Mouse (Mus musculus): ENCODE data around the gene Orai2. TPM values are rescaled to one million over a fixed set of nuclear protein-coding genes. Genes with fewer than 3 reads are reported as not detected.
"Not testable (repeated sequence)": the region's sequence is repeated elsewhere in the genome, so short reads cannot be mapped to it uniquely, and the experiment has no call there.

Gene Orai2
- polyA plus RNA-seq, 1 experiment from 2014 or later = 7.4 TPM

- Histone ChIP-seq H3K36me3 (replicated peaks) (peaks cover 45% of the 10 kb centered on the region), H3K27me3 (ENCODE audit: poor library complexity, severe bottlenecking) (no peaks in the 10 kb centered on the region), H3K4me3 (no peak overlapping the region), H3K9me3 (peaks cover 8% of the 10 kb centered on the region), H3K4me1 (no peaks in the 10 kb centered on the region), H3K27ac (no peak overlapping the region)
- DNase-seq (ENCODE audit: extremely low spot score, low spot score) = no peak
- 91% methylated on average over 6 of the region's 6 CpGs for WGBS
Measured at GRCm38 (mm10) chr5:136143161-136143755, 27.3 kb downstream of the Orai2 start.

- no peak for DNase-seq (ENCODE audit: extremely low spot score, low spot score)
- Histone ChIP-seq H3K27me3 (ENCODE audit: poor library complexity, severe bottlenecking) (no peaks in the 10 kb centered on the region), H3K4me3 (no peak overlapping the region), H3K9me3 (peaks cover 8% of the 10 kb centered on the region), H3K4me1 (no peaks in the 10 kb centered on the region), H3K36me3 (replicated peaks) (peaks cover 47% of the 10 kb centered on the region), H3K27ac (no peak overlapping the region)
- 83% methylated on average over 5 of the region's 5 CpGs for WGBS
Measured at GRCm38 (mm10) chr5:136142746-136143145, 27.8 kb downstream of the Orai2 start.

- H3K4me1 ChIP-seq = peaks cover 17% of the 10 kb centered on the region
- no peak for DNase-seq (ENCODE audit: extremely low spot score, low spot score)
- H3K27me3 ChIP-seq (ENCODE audit: poor library complexity, severe bottlenecking) = no peaks in the 10 kb centered on the region
- H3K36me3 ChIP-seq (replicated peaks) = peaks cover 47% of the 10 kb centered on the region
- H3K27ac ChIP-seq = no peak overlapping the region
- H3K4me3 ChIP-seq = no peak overlapping the region
- peaks cover 8% of the 10 kb centered on the region for H3K9me3 ChIP-seq
- 94% methylated on average over 10 of the region's 10 CpGs for WGBS
Measured at GRCm38 (mm10) chr5:136140057-136140482, 30.4 kb downstream of the Orai2 start.

DNA sequence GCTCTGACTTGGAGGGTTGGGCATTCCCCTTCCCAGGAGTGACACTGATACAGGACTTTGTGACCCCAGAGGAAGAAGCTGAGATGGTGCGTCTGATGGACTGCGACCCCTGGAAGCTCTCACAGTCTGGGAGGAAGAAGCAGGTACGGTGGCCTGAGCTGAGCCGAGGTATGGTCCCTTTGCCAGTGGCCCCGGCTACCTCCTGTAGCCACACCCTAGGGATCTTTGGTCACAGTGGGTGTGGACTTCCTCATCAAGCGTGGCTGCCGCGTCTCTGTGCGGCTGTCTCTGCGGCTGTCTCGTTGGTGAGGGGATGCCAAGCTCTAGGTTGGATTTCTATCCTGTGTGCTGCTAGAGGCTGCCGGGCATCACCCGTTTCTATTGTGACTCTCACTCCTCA is 31.1 kb downstream of the Orai2 start:
- 94% methylated on average over 13 of the region's 13 CpGs for WGBS
- Histone ChIP-seq H3K4me3 (no peak overlapping the region), H3K4me1 (peaks cover 23% of the 10 kb centered on the region), H3K27ac (no peak overlapping the region), H3K9me3 (peaks cover 8% of the 10 kb centered on the region), H3K27me3 (ENCODE audit: poor library complexity, severe bottlenecking) (no peaks in the 10 kb centered on the region), H3K36me3 (replicated peaks) (peaks cover 49% of the 10 kb centered on the region)
- no peak for DNase-seq (ENCODE audit: extremely low spot score, low spot score)

DNA sequence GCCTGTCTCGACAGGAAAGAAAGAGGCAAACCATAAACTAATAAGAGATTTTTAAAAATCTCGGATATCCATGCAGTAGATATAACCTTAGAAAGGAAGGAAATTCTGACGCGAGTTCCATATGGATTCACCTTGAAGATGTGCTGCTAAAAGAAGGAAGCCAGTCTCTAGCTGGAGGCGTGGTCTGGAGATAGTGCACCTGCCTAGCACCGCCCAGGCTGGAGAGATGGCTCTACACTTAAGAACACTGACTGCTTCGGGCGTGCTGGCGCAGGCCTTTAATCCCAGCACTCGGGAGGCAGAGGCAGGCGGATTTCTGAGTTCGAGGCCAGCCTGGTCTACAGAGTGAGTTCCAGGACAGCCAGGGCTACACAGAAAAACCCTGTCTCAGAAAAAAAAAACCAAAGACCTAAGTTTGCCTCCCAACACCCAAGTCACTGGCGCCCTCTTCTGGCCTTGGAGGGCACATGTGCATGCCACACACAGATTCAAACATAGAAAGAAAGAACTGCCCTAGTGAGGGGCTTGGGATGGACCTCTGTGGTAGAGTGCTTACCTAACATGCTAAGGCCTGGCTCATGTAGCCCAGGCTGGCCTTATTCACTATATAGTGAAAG is 32.7 kb downstream of the Orai2 start:
- no peaks in the 10 kb centered on the region for H3K9me3 ChIP-seq
- H3K27me3 ChIP-seq (ENCODE audit: poor library complexity, severe bottlenecking) = no peaks in the 10 kb centered on the region
- peaks cover 25% of the 10 kb centered on the region for H3K4me1 ChIP-seq
- WGBS = 77% methylated on average over 13 of the region's 13 CpGs
- H3K36me3 ChIP-seq (replicated peaks) = peaks cover 66% of the 10 kb centered on the region
- H3K4me3 ChIP-seq = no peak overlapping the region
- DNase-seq (ENCODE audit: extremely low spot score, low spot score) = no peak
- H3K27ac ChIP-seq = no peak overlapping the region

- WGBS = 8% methylated on average over 20 of the region's 20 CpGs
- no peak for DNase-seq (ENCODE audit: extremely low spot score, low spot score)
- Histone ChIP-seq H3K9me3 (no peaks in the 10 kb centered on the region), H3K4me3 (peak overlapping the region; percentile 80), H3K27ac (peak overlapping the region; percentile 89), H3K36me3 (replicated peaks) (peaks cover 65% of the 10 kb centered on the region), H3K27me3 (ENCODE audit: poor library complexity, severe bottlenecking) (no peaks in the 10 kb centered on the region), H3K4me1 (peaks cover 25% of the 10 kb centered on the region)
Measured at GRCm38 (mm10) chr5:136136292-136136990, 34.1 kb downstream of the Orai2 start.

- H3K36me3 ChIP-seq (replicated peaks) = peaks cover 65% of the 10 kb centered on the region
- peak within 1 kb of the TSS; percentile 80 for H3K4me3 ChIP-seq
- peak within 1 kb of the TSS; percentile 89 for H3K27ac ChIP-seq
- no peaks in the 10 kb centered on the region for H3K27me3 ChIP-seq (ENCODE audit: poor library complexity, severe bottlenecking)
- H3K9me3 ChIP-seq = no peaks in the 10 kb centered on the region
- peak; percentile 94 for DNase-seq (ENCODE audit: extremely low spot score, low spot score)
- under 1% methylated on average over 60 of the region's 60 CpGs for WGBS
- peaks cover 25% of the 10 kb centered on the region for H3K4me1 ChIP-seq
Measured at GRCm38 (mm10) chr5:136135571-136136291, 34.8 kb downstream of the Orai2 start, which contains the start of the genes Lrwd1 and Alkbh4. Gene Lrwd1 (minus strand): TSS chr5:136136074. Gene Alkbh4 (plus strand): TSS chr5:136136146.

DNA sequence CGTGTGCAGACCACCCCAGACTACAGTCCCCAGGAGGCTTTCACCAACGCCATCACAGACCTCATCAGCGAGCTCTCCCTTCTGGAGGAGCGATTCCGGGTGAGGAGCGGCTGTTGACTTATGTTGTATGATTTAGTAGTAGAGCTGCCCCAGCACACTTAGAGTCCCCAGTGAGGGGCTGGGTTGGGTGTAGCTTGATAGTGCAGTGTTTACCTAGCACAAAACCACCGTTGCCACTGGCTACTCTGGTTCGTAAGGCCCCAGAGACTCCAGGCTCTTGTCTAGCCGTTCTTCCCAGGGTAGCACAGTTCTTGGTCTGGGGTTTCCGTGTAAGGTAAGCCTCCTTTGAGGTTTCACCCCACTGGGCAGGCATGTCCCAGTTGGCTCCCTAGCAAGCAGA is 48.3 kb downstream of the Orai2 start:
- DNase-seq (ENCODE audit: extremely low spot score, low spot score) = no peak

DNA sequence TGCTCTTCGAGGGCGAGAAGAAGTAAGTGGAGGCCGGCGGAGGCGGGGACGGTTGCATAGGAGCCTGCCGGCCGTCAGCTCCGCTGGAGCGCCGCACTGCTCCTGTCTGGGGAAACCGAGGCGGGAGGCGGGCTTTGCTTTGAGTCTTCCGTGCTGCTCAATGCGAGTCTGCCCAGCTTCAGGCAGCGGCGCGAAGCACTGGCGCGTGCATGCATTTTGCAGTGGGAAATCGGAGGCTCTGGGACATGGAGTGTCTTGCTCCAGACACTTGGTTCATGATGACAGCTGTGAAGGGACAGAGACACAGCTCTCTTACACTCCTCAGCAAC is 53.8 kb downstream of the Orai2 start:
- Histone ChIP-seq H3K27ac (peak overlapping the region; percentile 94), H3K4me3 (peak overlapping the region; percentile 95), H3K4me1 (peaks cover 30% of the 10 kb centered on the region), H3K36me3 (replicated peaks) (peaks cover 49% of the 10 kb centered on the region), H3K27me3 (ENCODE audit: poor library complexity, severe bottlenecking) (no peaks in the 10 kb centered on the region), H3K9me3 (no peaks in the 10 kb centered on the region)
- WGBS = under 1% methylated on average over 22 of the region's 22 CpGs
- no peak for DNase-seq (ENCODE audit: extremely low spot score, low spot score)

More for the DNA sequence above, 48.3 kb downstream of the Orai2 start:
- H3K9me3 ChIP-seq = no peaks in the 10 kb centered on the region
- no peaks in the 10 kb centered on the region for H3K27me3 ChIP-seq (ENCODE audit: poor library complexity, severe bottlenecking)
- H3K36me3 ChIP-seq (replicated peaks) = peaks cover 91% of the 10 kb centered on the region
- H3K4me1 ChIP-seq = peaks cover 13% of the 10 kb centered on the region
- WGBS = 94% methylated on average over 10 of the region's 10 CpGs
- H3K4me3 ChIP-seq = no peak overlapping the region
- no peak overlapping the region for H3K27ac ChIP-seq

GRCm38 (mm10) chr5:136115891-136116783 is 54.4 kb downstream of the Orai2 start, which contains the start of gene Polr2j:
Gene Polr2j (plus strand): TSS chr5:136116631.
- peak; percentile 98 for DNase-seq (ENCODE audit: extremely low spot score, low spot score)
- Histone ChIP-seq H3K36me3 (replicated peaks) (peaks cover 43% of the 10 kb centered on the region), H3K4me1 (peaks cover 30% of the 10 kb centered on the region), H3K27ac (peak within 1 kb of the TSS; percentile 94), H3K4me3 (peak within 1 kb of the TSS; percentile 95), H3K9me3 (no peaks in the 10 kb centered on the region), H3K27me3 (ENCODE audit: poor library complexity, severe bottlenecking) (no peaks in the 10 kb centered on the region)
- 3% methylated on average over 42 of the region's 42 CpGs for WGBS

DNA sequence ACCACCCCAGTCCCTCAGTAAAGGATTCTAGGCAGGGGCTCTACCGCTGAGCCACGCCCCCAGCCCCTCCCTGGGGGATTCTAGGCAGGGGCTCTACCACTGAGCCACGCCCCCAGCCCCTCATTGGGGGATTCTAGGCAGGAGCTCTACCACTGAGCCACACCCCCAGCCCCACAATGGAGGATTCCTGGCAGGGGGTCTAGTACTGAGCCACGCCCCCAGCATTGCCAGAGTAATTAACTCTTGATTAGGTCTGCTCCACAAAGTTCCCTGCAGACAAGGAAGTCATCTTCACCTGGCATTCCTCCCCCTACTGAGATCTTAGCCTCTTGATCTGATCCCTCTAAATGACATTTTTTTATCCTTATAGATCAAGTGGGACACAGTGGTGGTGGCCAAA is 57.0 kb downstream of the Orai2 start:
- H3K27ac ChIP-seq = not testable (repeated sequence)
- WGBS = 44% methylated on average over 4 of the region's 4 CpGs
- peaks cover 17% of the 10 kb centered on the region for H3K36me3 ChIP-seq (replicated peaks)

GRCm38 (mm10) chr5:136109042-136109441 is 61.5 kb downstream of the Orai2 start:
- H3K27me3 ChIP-seq (ENCODE audit: poor library complexity, severe bottlenecking) = peaks cover 5% of the 10 kb centered on the region
- H3K9me3 ChIP-seq = peaks cover 6% of the 10 kb centered on the region; the same call in 1 of the 2 replicates
- H3K4me1 ChIP-seq = no peaks in the 10 kb centered on the region
- DNase-seq (ENCODE audit: extremely low spot score, low spot score) = no peak
- WGBS = 85% methylated on average over 3 of the region's 3 CpGs
- no peak overlapping the region for H3K4me3 ChIP-seq
- H3K36me3 ChIP-seq (replicated peaks) = 0 out of 2 replicates have a peak, but pooled peaks cover 3% of the 10 kb centered on the region
- no peak overlapping the region for H3K27ac ChIP-seq

More for the DNA sequence above, 57.0 kb downstream of the Orai2 start:
- not testable (repeated sequence) for H3K4me3 ChIP-seq; DNase-seq (ENCODE audit: extremely low spot score, low spot score); H3K9me3 ChIP-seq; H3K27me3 ChIP-seq (ENCODE audit: poor library complexity, severe bottlenecking)
- H3K4me1 ChIP-seq = peaks cover 30% of the 10 kb centered on the region
